Mouse (Mus musculus) heart, postnatal 0 days (tissue): Measurements from ENCODE around the gene Mmp2. TPM values are rescaled to one million over a fixed set of nuclear protein-coding genes. Genes with fewer than 3 reads are reported as not detected.
"Not testable (repeated sequence)": the region's sequence is repeated elsewhere in the genome, so short reads cannot be mapped to it uniquely, and the experiment has no call there.

Source experiments
- ATAC-seq: fragments of 200-750 bp; cut with Nextera tagmentation; 2 replicates; pipeline ENCODE4 v1.8.0; 2017; ENCODE audit warnings: low read depth, moderate number of reproducible peaks, moderate library complexity; ENCODE audit not compliant: insufficient read depth
- DNase-seq: peaks from one replicate; pipeline ENCODE4 v3.0.0-alpha.2; 2016; ENCODE audit warnings: low spot score
- H3K27ac ChIP-seq: fragments of 300-500 bp; sonication (generic); 2 replicates; pipeline ENCODE4 v1.5.1; 2014; ENCODE audit warnings: low read depth, mild to moderate bottlenecking
- H3K27me3 ChIP-seq: fragments of 300-500 bp; sonication (generic); 2 replicates; pipeline ENCODE4 v1.6.1; 2014; ENCODE audit warnings: low read length, mixed read lengths; ENCODE audit not compliant: control insufficient read depth, insufficient read depth
- H3K36me3 ChIP-seq: fragments of 300-500 bp; sonication (generic); replicated peaks from 2 replicates; pipeline ENCODE4 v1.6.1; 2014; ENCODE audit warnings: low read length, mixed read lengths; ENCODE audit not compliant: control insufficient read depth, insufficient read depth
- H3K4me1 ChIP-seq: fragments of 300-500 bp; sonication (generic); 2 replicates; pipeline ENCODE4 v1.6.1; 2014; ENCODE audit warnings: antibody characterized with exemption; ENCODE audit not compliant: control insufficient read depth, insufficient read depth
- H3K4me2 ChIP-seq: fragments of 300-500 bp; sonication (generic); 2 replicates; pipeline ENCODE4 v1.6.1; 2014; ENCODE audit warnings: low read depth, mild to moderate bottlenecking, low read length, moderate library complexity
- H3K4me3 ChIP-seq: fragments of 300-500 bp; sonication (generic); 2 replicates; pipeline ENCODE4 v1.5.1; 2014; ENCODE audit warnings: low read depth, low read length
- H3K9ac ChIP-seq: fragments of 300-500 bp; sonication (generic); replicated peaks from 2 replicates; pipeline ENCODE4 v1.6.1; 2014; ENCODE audit warnings: low read depth, low read length, mixed read lengths
- H3K9me3 ChIP-seq: fragments of 300-500 bp; sonication (generic); replicated peaks from 2 replicates; pipeline ENCODE4 v1.6.1; 2016; ENCODE audit warnings: low read length; ENCODE audit not compliant: control insufficient read depth
- CTCF ChIP-seq: IDR thresholded peaks from 2 replicates; pipeline ENCODE4 v1.5.1; 2016; ENCODE audit warnings: antibody characterized with exemption, control low read depth, low read depth
- EP300 ChIP-seq: IDR thresholded peaks from 2 replicates; pipeline ENCODE4 v1.6.1; 2016; ENCODE audit warnings: antibody characterized with exemption, low read depth
- WGBS: fragments of 180-500 bp; shearing (Covaris S2); extraction: QIAGEN DNeasy Blood & Tissue Kit; methylation state at CpG from one replicate; pipeline ENCODE4 v1.1.7; 2014; 5-methylcytosine and 5-hydroxymethylcytosine counted together
- polyA plus RNA-seq: library from polyadenylated mRNA; unstranded; fragments of >200 nt; fragmentation: Nextera tagmentation; extraction: Ambion mirVana; gene quantifications from 2 replicates; pipeline ENCODE4 v1.2.1, GENCODE M21; 2015
- total RNA-seq: library from RNA; depleted of rRNA; stranded (reverse); fragments of >200 nt; gene quantifications from 2 replicates; pipeline ENCODE4 v1.2.3, GENCODE M21; 2014; ENCODE audit warnings: low replicate concordance; rRNA removed

Gene Mmp2
- total RNA-seq = 92.6 and 113 TPM in 2 replicates
- polyA plus RNA-seq = 83.6 and 89.0 TPM in 2 replicates

DNA sequence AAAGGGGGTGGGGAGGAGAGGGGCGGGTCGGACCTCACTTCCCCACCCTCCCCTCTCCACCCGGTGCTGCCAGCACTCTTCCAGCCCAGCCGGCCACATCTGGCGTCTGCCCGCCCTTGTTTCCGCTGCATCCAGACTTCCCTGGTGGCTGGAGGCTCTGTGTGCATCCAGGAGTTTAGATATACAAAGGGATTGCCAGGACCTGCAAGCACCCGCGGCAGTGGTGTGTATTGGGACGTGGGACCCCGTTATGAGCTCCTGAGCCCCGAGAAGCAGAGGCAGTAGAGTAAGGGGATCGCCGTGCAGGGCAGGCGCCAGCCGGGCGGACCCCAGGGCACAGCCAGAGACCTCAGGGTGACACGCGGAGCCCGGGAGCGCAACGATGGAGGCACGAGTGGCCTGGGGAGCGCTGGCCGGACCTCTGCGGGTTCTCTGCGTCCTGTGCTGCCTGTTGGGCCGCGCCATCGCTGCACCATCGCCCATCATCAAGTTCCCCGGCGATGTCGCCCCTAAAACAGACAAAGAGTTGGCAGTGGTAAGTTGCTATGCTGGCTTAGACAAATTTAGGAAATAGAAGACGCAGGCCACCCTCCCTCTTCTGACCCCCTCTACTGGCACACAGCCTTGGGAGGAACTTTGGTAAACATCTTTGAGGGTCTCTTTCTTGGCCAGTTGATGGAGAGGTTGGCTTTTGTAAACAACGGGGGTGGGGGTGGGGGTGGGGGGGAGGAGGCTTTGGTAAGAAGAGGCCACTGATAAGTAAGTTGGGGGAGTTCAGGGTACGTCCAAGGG lies at the start of gene Mmp2:
TSS of gene Mmp2 (plus strand) at position 49 of the 792 bp plus-strand sequence.
- no peaks in the 10 kb centered on the region for H3K36me3 ChIP-seq
- peak within 1 kb of the TSS; percentile 78 for H3K27ac ChIP-seq
- H3K4me3 ChIP-seq = peak within 1 kb of the TSS; percentile 52
- peaks cover 5% of the 10 kb centered on the region; the same call in 1 of the 2 replicates for H3K4me1 ChIP-seq
- peaks cover 36% of the 10 kb centered on the region for H3K27me3 ChIP-seq
- ATAC-seq (peak; percentile 84), DNase-seq (peak; percentile 31)
- H3K9ac ChIP-seq = peak within 1 kb of the TSS; percentile 54; the same call in 1 of the 2 replicates
- peak within 1 kb of the TSS; percentile 62 for H3K4me2 ChIP-seq
- no peaks in the 10 kb centered on the region for H3K9me3 ChIP-seq
- TF ChIP-seq EP300 = no peak
- TF ChIP-seq CTCF = no peak
- 2% methylated on average over 37 of the region's 37 CpGs for WGBS

DNA sequence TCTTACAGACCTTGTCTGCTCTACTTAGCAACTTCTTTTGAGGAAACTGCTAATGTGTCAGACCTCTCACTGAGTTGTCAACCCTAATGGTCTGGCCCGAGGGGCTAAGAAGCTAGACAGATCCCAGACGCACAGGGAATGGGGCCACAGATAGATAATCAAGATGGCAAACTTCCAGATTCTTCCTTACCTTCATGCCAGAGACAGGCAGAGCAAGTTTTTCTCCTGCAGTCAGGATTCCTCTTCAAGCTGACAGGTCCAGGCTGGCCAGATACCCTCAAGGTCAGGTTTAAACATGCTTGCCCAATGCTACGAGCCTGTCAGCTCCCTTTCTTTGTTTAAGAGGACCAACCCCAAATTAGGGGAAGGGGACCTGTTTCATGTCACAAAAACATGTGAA lies 46.1 kb upstream of the Mmp2 start:
- H3K27ac ChIP-seq = no peak overlapping the region
- H3K9ac ChIP-seq = no peak overlapping the region
- H3K4me3 ChIP-seq = no peak overlapping the region
- no peaks in the 10 kb centered on the region for H3K27me3 ChIP-seq
- TF ChIP-seq CTCF = no peak
- TF ChIP-seq EP300 = no peak
- H3K4me2 ChIP-seq = no peak overlapping the region
- DNase-seq (no peak), ATAC-seq (no peak)
- no peaks in the 10 kb centered on the region for H3K4me1 ChIP-seq
- no peaks in the 10 kb centered on the region for H3K36me3 ChIP-seq
- H3K9me3 ChIP-seq = no peaks in the 10 kb centered on the region; the same call in 1 of the 2 replicates
- 14% methylated on average over 3 of the region's 3 CpGs for WGBS

DNA sequence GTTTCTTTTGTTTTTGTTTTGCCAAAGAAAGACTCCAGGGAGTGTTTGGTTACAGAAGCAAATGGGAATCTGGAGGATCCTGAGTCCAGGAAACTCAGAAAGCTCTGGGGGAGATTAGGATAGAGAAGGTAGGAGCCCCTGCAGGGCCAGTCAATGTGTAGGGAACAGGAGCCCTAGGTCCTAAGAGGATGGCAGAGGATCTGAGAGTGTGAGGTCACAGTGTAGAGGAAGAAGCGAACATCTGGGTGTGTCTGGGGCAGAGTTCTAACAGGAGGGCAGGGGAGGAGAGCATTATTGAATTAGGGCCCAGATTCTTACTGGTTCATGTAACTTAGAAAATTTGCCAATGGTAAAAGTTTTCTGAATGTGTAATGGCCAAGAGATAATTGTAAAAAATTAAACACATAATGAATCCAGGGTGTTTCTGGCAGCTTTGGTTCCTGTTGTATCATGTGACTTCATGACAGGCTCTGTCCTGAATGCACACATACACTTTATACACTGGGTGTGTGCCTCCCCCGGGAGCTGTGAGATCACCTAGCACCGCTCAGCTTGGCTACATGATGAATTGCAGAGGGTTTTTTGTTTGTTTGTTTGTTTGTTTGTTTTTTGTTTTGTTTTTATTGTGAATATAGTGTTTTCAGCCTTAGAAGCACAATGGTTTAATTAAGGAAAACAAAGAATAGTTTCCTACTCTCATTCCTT lies 43.0 kb upstream of the Mmp2 start:
- Histone ChIP-seq H3K36me3 (no peaks in the 10 kb centered on the region), H3K4me2 (no peak overlapping the region), H3K27me3 (no peaks in the 10 kb centered on the region), H3K9me3 (no peaks in the 10 kb centered on the region; the same call in 1 of the 2 replicates), H3K27ac (no peak overlapping the region), H3K4me3 (no peak overlapping the region), H3K4me1 (no peaks in the 10 kb centered on the region), H3K9ac (no peak overlapping the region)
- 62% methylated on average over 3 of the region's 3 CpGs for WGBS
- no peak for TF ChIP-seq CTCF
- no peak for TF ChIP-seq EP300
- ATAC-seq = no peak
- DNase-seq = no peak

DNA sequence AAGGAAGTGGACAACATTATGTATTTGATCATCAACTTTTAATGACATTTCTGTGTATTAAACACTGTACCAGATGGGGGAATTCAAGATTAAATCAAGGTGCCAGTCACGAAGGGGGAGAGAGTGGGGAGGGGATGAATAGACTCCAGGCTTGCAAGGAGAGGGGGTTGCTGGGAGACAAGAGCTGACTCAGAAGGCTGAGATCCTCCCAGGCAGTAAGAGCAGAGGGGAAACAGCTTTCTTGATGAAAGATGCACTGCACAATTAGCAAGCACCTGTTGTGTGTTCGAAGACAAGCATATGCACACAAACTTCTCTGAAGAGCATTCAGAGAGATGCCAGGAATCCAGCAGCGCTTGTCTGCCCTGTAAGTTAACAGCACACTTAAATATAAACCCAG lies 36.3 kb upstream of the Mmp2 start:
- Histone ChIP-seq H3K36me3 (no peaks in the 10 kb centered on the region), H3K27me3 (no peaks in the 10 kb centered on the region), H3K4me2 (no peak overlapping the region), H3K9ac (no peak overlapping the region), H3K4me3 (no peak overlapping the region), H3K4me1 (no peaks in the 10 kb centered on the region), H3K9me3 (no peaks in the 10 kb centered on the region; the same call in 1 of the 2 replicates), H3K27ac (no peak overlapping the region)
- no peak for TF ChIP-seq EP300
- TF ChIP-seq CTCF = no peak
- DNase-seq = no peak
- ATAC-seq = no peak
- 76% methylated on average over 3 of the region's 3 CpGs for WGBS

DNA sequence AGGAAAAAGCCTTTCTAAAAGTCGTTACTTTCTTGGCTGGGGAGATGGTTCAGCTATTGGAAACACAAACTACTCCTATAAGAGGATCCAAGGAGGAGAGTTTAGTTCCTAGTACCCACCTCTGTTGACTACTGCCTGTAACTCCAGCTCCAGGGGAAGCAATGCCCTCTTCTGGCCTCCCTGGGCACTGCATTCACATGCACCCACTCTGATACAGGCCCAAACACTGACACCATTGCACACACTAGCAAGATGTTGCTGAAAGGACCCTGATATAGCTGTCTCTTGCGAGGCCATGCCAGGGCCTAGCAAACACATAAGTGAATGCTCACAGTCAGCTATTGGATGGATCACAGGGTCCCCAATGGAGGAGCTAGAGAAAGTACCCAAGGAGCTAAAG lies 35.1 kb upstream of the Mmp2 start:
- WGBS = 83% methylated on average over 2 of the region's 2 CpGs
- H3K27ac ChIP-seq, H3K36me3 ChIP-seq, H3K9me3 ChIP-seq, H3K4me1 ChIP-seq, DNase-seq, H3K4me2 ChIP-seq, ATAC-seq, H3K27me3 ChIP-seq, H3K4me3 ChIP-seq, H3K9ac ChIP-seq: not testable (repeated sequence)
